In genomic region chr17:66449460-66450341, GRCm38 (mm10) we compare ENCODE assay signal across 9 mouse cellular contexts. TPM values are rescaled to one million over a fixed set of nuclear protein-coding genes. Genes with fewer than 3 reads are reported as not detected.
DNase-seq lines count a peak whose midpoint lies in the region; ATAC-seq and TF ChIP-seq lines count a peak whose summit lies in the region.
"Had no signal": no experiment of that assay in that cellular context is flagged by ENCODE, and none has a peak within 500 bp of the region (broad histone marks: within the 10 kb centered on the region; RNA-seq: fewer than 3 reads in every experiment).

TSS of gene Mtcl1 (minus strand) at chr17:66449750.

- no peaks in the 10 kb centered on the region for H3K4me1 ChIP-seq in bone marrow, adult 2 months (ENCODE audit: control insufficient read depth, insufficient read depth, low read length)
- peaks cover 28% of the 10 kb centered on the region for H3K4me1 ChIP-seq in embryonic facial prominence, embryonic 15.5 days
- H3K4me1 ChIP-seq in heart, embryonic 12.5 days (replicated peaks): peaks cover 21% of the 10 kb centered on the region
- H3K4me1 ChIP-seq in kidney, embryonic 15.5 days: peaks cover 45% of the 10 kb centered on the region
- peaks cover 25% of the 10 kb centered on the region; the same call in 1 of the 2 replicates for H3K4me1 ChIP-seq in midbrain, postnatal 0 days (ENCODE audit: insufficient read depth, low read length)
- peaks cover 20% of the 10 kb centered on the region for H3K4me1 ChIP-seq in stomach, embryonic 14.5 days (ENCODE audit: control insufficient read depth, insufficient read depth, low read length)

- TF ChIP-seq POLR2A in bone marrow, adult 2 months (IDR thresholded peaks at IDR 0.05; ENCODE audit: borderline replicate concordance, control insufficient read depth, low read depth, low read length): no peak

- peak within 1 kb of the TSS; percentile 63 for H3K9ac ChIP-seq in embryonic facial prominence, embryonic 15.5 days
- peak within 1 kb of the TSS; percentile 79 for H3K9ac ChIP-seq in heart, embryonic 12.5 days
- peak within 1 kb of the TSS; percentile 69 for H3K9ac ChIP-seq in kidney, embryonic 15.5 days
- H3K9ac ChIP-seq in midbrain, postnatal 0 days (replicated peaks; ENCODE audit: low read length, poor library complexity, severe bottlenecking): peak within 1 kb of the TSS; percentile 82
- peak within 1 kb of the TSS; percentile 40 for H3K9ac ChIP-seq in stomach, embryonic 14.5 days (replicated peaks; ENCODE audit: low read depth, low read length)

- DNase-seq in 3T3-L1 (ENCODE audit: low read depth, low spot score): peak; percentile 53
- DNase-seq in liver: peak; percentile 61
- DNase-seq in midbrain, postnatal 0 days (ENCODE audit: low spot score): peak; percentile 91

- under 1% methylated on average over 76 of the region's 76 CpGs for WGBS in bone marrow, adult 2 months
- WGBS in embryonic facial prominence, embryonic 15.5 days: under 1% methylated on average over 74 of the region's 76 CpGs
- under 1% methylated on average over 75 of the region's 76 CpGs for WGBS in heart, embryonic 12.5 days
- WGBS in kidney, embryonic 15.5 days: under 1% methylated on average over 76 of the region's 76 CpGs
- WGBS in midbrain, postnatal 0 days: under 1% methylated on average over 73 of the region's 76 CpGs
- WGBS in stomach, embryonic 14.5 days: under 1% methylated on average over 75 of the region's 76 CpGs

- no peaks in the 10 kb centered on the region for H3K9me3 ChIP-seq in embryonic facial prominence, embryonic 15.5 days (replicated peaks)
- no peaks in the 10 kb centered on the region for H3K9me3 ChIP-seq in heart, embryonic 12.5 days (replicated peaks)
- no peaks in the 10 kb centered on the region for H3K9me3 ChIP-seq in kidney, embryonic 15.5 days (replicated peaks)
- H3K9me3 ChIP-seq in midbrain, postnatal 0 days (ENCODE audit: low read length): no peaks in the 10 kb centered on the region
- H3K9me3 ChIP-seq in stomach, embryonic 14.5 days (ENCODE audit: control insufficient read depth, low read depth, low read length): no peaks in the 10 kb centered on the region

- ATAC-seq in embryonic facial prominence, embryonic 15.5 days (ENCODE audit: insufficient number of reproducible peaks, low FRiP score, low TSS enrichment, low read depth): peak; percentile 83
- peak; percentile 83 for ATAC-seq in heart, embryonic 12.5 days (ENCODE audit: insufficient number of reproducible peaks, low FRiP score)
- ATAC-seq in kidney, embryonic 15.5 days (replicated peaks; ENCODE audit: low FRiP score): peak; percentile 80
- peak; percentile 82 for ATAC-seq in midbrain, postnatal 0 days (ENCODE audit: low FRiP score)
- ATAC-seq in stomach, embryonic 14.5 days (ENCODE audit: insufficient number of reproducible peaks, insufficient read depth, low FRiP score, low read depth): peak; percentile 74; the same call in 1 of the 2 replicates

- H3K27me3 ChIP-seq in embryonic facial prominence, embryonic 15.5 days: peaks cover 39% of the 10 kb centered on the region
- peaks cover 45% of the 10 kb centered on the region for H3K27me3 ChIP-seq in heart, embryonic 12.5 days (replicated peaks)
- peaks cover 48% of the 10 kb centered on the region for H3K27me3 ChIP-seq in kidney, embryonic 15.5 days
- no peaks in the 10 kb centered on the region for H3K27me3 ChIP-seq in midbrain, postnatal 0 days (ENCODE audit: insufficient read depth, low read length)
- no peaks in the 10 kb centered on the region for H3K27me3 ChIP-seq in stomach, embryonic 14.5 days (ENCODE audit: control insufficient read depth, insufficient read depth, low read length)

- no peaks in the 10 kb centered on the region for H3K36me3 ChIP-seq in embryonic facial prominence, embryonic 15.5 days
- H3K36me3 ChIP-seq in heart, embryonic 12.5 days: no peaks in the 10 kb centered on the region
- H3K36me3 ChIP-seq in kidney, embryonic 15.5 days: no peaks in the 10 kb centered on the region
- H3K36me3 ChIP-seq in midbrain, postnatal 0 days (ENCODE audit: insufficient read depth, low read length): no peaks in the 10 kb centered on the region
- H3K36me3 ChIP-seq in stomach, embryonic 14.5 days (ENCODE audit: control insufficient read depth, insufficient read depth, low read length): no peaks in the 10 kb centered on the region

- H3K27ac ChIP-seq in bone marrow, adult 2 months (ENCODE audit: control insufficient read depth, insufficient read depth, low read depth, low read length, poor library complexity): no peak within 1 kb of the TSS; the same call in 1 of the 2 replicates
- H3K27ac ChIP-seq in embryonic facial prominence, embryonic 15.5 days (replicated peaks): peak within 1 kb of the TSS; percentile 69
- peak within 1 kb of the TSS; percentile 33; the same call in 1 of the 2 replicates for H3K27ac ChIP-seq in heart, embryonic 12.5 days (ENCODE audit: poor library complexity, severe bottlenecking)
- H3K27ac ChIP-seq in kidney, embryonic 15.5 days: peak within 1 kb of the TSS; percentile 85
- H3K27ac ChIP-seq in midbrain, postnatal 0 days (ENCODE audit: low read depth, low read length): peak within 1 kb of the TSS; percentile 78
- H3K27ac ChIP-seq in stomach, embryonic 14.5 days (ENCODE audit: low read length): peak within 1 kb of the TSS; percentile 48; the same call in 1 of the 2 replicates

- TF ChIP-seq CTCF in bone marrow, adult 2 months (IDR thresholded peaks at IDR 0.05; ENCODE audit: control insufficient read depth, insufficient read depth, low read length): no peak
- TF ChIP-seq CTCF in midbrain, postnatal 0 days (IDR thresholded peaks at IDR 0.05): peak; percentile 44

- peak within 1 kb of the TSS; percentile 98 for H3K4me2 ChIP-seq in embryonic facial prominence, embryonic 15.5 days (replicated peaks)
- peak within 1 kb of the TSS; percentile 95 for H3K4me2 ChIP-seq in heart, embryonic 12.5 days
- peak within 1 kb of the TSS; percentile 89 for H3K4me2 ChIP-seq in kidney, embryonic 15.5 days
- H3K4me2 ChIP-seq in midbrain, postnatal 0 days (ENCODE audit: low read depth, low read length, poor library complexity, severe bottlenecking): peak within 1 kb of the TSS; percentile 89
- H3K4me2 ChIP-seq in stomach, embryonic 14.5 days (replicated peaks; ENCODE audit: low read depth, low read length): peak within 1 kb of the TSS; percentile 80

- peak within 1 kb of the TSS; percentile 40 for H3K4me3 ChIP-seq in bone marrow, adult 2 months (replicated peaks; ENCODE audit: control insufficient read depth, low read depth, low read length)
- H3K4me3 ChIP-seq in embryonic facial prominence, embryonic 15.5 days (replicated peaks): peak within 1 kb of the TSS; percentile 76
- peak within 1 kb of the TSS; percentile 70 for H3K4me3 ChIP-seq in heart, embryonic 12.5 days
- H3K4me3 ChIP-seq in kidney, embryonic 15.5 days (replicated peaks): peak within 1 kb of the TSS; percentile 66
- H3K4me3 ChIP-seq in midbrain, postnatal 0 days (ENCODE audit: low read depth, low read length): peak within 1 kb of the TSS; percentile 78
- peak within 1 kb of the TSS; percentile 48 for H3K4me3 ChIP-seq in stomach, embryonic 14.5 days (ENCODE audit: low read depth, low read length)

RNA-seq across cellular contexts. Expression of gene Mtcl1, which starts in this region (rescaled TPM):
- 4.2 TPM in 1 of 2 replicates, not detected in the other for polyA plus RNA-seq in bone marrow, adult 2 months (2011; ENCODE audit: insufficient read depth, insufficient read length, low replicate concordance, missing spikeins)
- 5.3 and 5.8 TPM in 2 replicates for polyA plus RNA-seq in embryonic facial prominence, embryonic 15.5 days (2015; fragmentation: Nextera tagmentation; extraction: Ambion mirVana)
- 1.4 and 1.7 TPM in 2 replicates for polyA plus RNA-seq in heart, embryonic 12.5 days (2016; fragmentation: Nextera tagmentation; extraction: Ambion mirVana)
- polyA plus RNA-seq in kidney, embryonic 15.5 days (2015; fragmentation: Nextera tagmentation; extraction: Ambion mirVana): 6.0 and 6.4 TPM in 2 replicates
- total RNA-seq in midbrain, postnatal 0 days (2014; rRNA removed): 15.7 and 25.2 TPM in 2 replicates
- polyA plus RNA-seq in midbrain, postnatal 0 days (2015; fragmentation: Nextera tagmentation; extraction: Ambion mirVana): 9.5 and 10.8 TPM in 2 replicates
- 13.2 and 14.7 TPM in 2 replicates for polyA plus RNA-seq in stomach, embryonic 14.5 days (2014; fragmentation: Nextera tagmentation; extraction: Ambion mirVana)
- total RNA-seq: MEL had no signal
